Mouse (Mus musculus): ENCODE data around the gene Notch4. TPM values are rescaled to one million over a fixed set of nuclear protein-coding genes. Genes with fewer than 3 reads are reported as not detected.
A peak's percentile ranks its signal among the peaks of the same experiment; 100 is the strongest.
"Not testable (repeated sequence)": the region's sequence is repeated elsewhere in the genome, so short reads cannot be mapped to it uniquely, and the experiment has no call there.

The Notch4 gene
- 1 to 10 TPM in 1 of 2 experiments, under 1 TPM in 1; 0.09 to 1.1 TPM for polyA plus RNA-seq (2017; shearing (Covaris generic))

GRCm38 (mm10) chr17:34564003-34564421, at the start of gene Notch4:
Gene Notch4 (plus strand): TSS chr17:34564268.
- ATAC-seq = no peak

GRCm38 (mm10) chr17:34516514-34516913, 47.6 kb upstream of the Notch4 start:
- ATAC-seq = no peak

- no peak for ATAC-seq
Observed at GRCm38 (mm10) chr17:34517252-34517651, 46.8 kb upstream of the Notch4 start, which contains the start of gene Btnl6. Gene Btnl6 (minus strand): TSS chr17:34517352.

- ATAC-seq = no peak
Observed at GRCm38 (mm10) chr17:34517795-34518194, 46.3 kb upstream of the Notch4 start.

- ATAC-seq = not testable (repeated sequence)
Observed at GRCm38 (mm10) chr17:34518571-34518970, 45.5 kb upstream of the Notch4 start.

GRCm38 (mm10) chr17:34519001-34519400, 45.1 kb upstream of the Notch4 start:
- ATAC-seq = no peak

GRCm38 (mm10) chr17:34532671-34533070, 31.4 kb upstream of the Notch4 start:
- no peak for ATAC-seq

GRCm38 (mm10) chr17:34543567-34543966, 20.5 kb upstream of the Notch4 start:
- not testable (repeated sequence) for ATAC-seq

GRCm38 (mm10) chr17:34546797-34547196, 17.3 kb upstream of the Notch4 start:
- no peak for ATAC-seq

- no peak for ATAC-seq
Observed at GRCm38 (mm10) chr17:34547601-34548000, 16.5 kb upstream of the Notch4 start.

- no peak for ATAC-seq
Observed at GRCm38 (mm10) chr17:34549156-34549555, 14.9 kb upstream of the Notch4 start.

GRCm38 (mm10) chr17:34549843-34550242, 14.2 kb upstream of the Notch4 start:
- no peak for ATAC-seq

GRCm38 (mm10) chr17:34555483-34555882, 8.6 kb upstream of the Notch4 start:
- peak; percentile 68 for ATAC-seq

GRCm38 (mm10) chr17:34556406-34556805, 7.7 kb upstream of the Notch4 start:
- no peak for ATAC-seq

GRCm38 (mm10) chr17:34557411-34557810, 6.7 kb upstream of the Notch4 start:
- no peak for ATAC-seq

GRCm38 (mm10) chr17:34559116-34559515, 5.0 kb upstream of the Notch4 start:
- no peak for ATAC-seq

GRCm38 (mm10) chr17:34559895-34560294, 4.2 kb upstream of the Notch4 start:
- peak; percentile 62 for ATAC-seq

- no peak for ATAC-seq
Observed at GRCm38 (mm10) chr17:34560438-34560837, 3.6 kb upstream of the Notch4 start.

GRCm38 (mm10) chr17:34561200-34561599, 2.9 kb upstream of the Notch4 start:
- ATAC-seq = no peak

- no peak for ATAC-seq
Observed at GRCm38 (mm10) chr17:34562595-34562994, 1.5 kb upstream of the Notch4 start.

GRCm38 (mm10) chr17:34563354-34563753, 714 bp upstream of the Notch4 start:
- no peak for ATAC-seq

GRCm38 (mm10) chr17:34564796-34565195, 728 bp downstream of the Notch4 start:
- no peak for ATAC-seq

- ATAC-seq = no peak
Observed at GRCm38 (mm10) chr17:34567311-34567710, 3.2 kb downstream of the Notch4 start.

GRCm38 (mm10) chr17:34568421-34568820, 4.4 kb downstream of the Notch4 start:
- ATAC-seq = no peak

GRCm38 (mm10) chr17:34569919-34570318, 5.9 kb downstream of the Notch4 start:
- no peak for ATAC-seq
